Mouse (Mus musculus) testis, adult 2 months (tissue): Measurements from ENCODE around the gene Cbwd1. TPM values are rescaled to one million over a fixed set of nuclear protein-coding genes. Genes with fewer than 3 reads are reported as not detected.
A peak's percentile ranks its signal among the peaks of the same experiment; 100 is the strongest.

Experiments
- H3K27ac ChIP-seq: fragments of 200-500 bp; 2 replicates; pipeline ENCODE4 v1.5.1; 2012; ENCODE audit warnings: low read depth, low read length; ENCODE audit not compliant: control insufficient read depth, insufficient read depth
- H3K27me3 ChIP-seq: fragments of 200-500 bp; 2 replicates; pipeline ENCODE4 v1.6.1; 2012; ENCODE audit warnings: mild to moderate bottlenecking, low read length, moderate library complexity; ENCODE audit not compliant: control insufficient read depth, insufficient read depth
- H3K36me3 ChIP-seq: fragments of 200-500 bp; 2 replicates; pipeline ENCODE4 v1.6.1; 2012; ENCODE audit warnings: mild to moderate bottlenecking, low read length; ENCODE audit not compliant: control insufficient read depth, insufficient read depth
- H3K4me1 ChIP-seq: fragments of 200-500 bp; 2 replicates; pipeline ENCODE4 v1.6.1; 2012; ENCODE audit warnings: low read length; ENCODE audit not compliant: control insufficient read depth, insufficient read depth
- H3K4me3 ChIP-seq: fragments of 200-500 bp; 2 replicates; pipeline ENCODE4 v1.5.1; 2012; ENCODE audit warnings: low read depth, mild to moderate bottlenecking, low read length, moderate library complexity, mixed read lengths; ENCODE audit not compliant: control insufficient read depth
- CTCF ChIP-seq: fragments of 200-500 bp; IDR thresholded peaks from 2 replicates; pipeline ENCODE4 v1.5.1; 2012; ENCODE audit warnings: low read depth, mild to moderate bottlenecking, inconsistent platforms, low read length, moderate library complexity; ENCODE audit not compliant: control insufficient read depth, insufficient read depth, insufficient replicate concordance
- POLR2A ChIP-seq: fragments of 200-500 bp; IDR thresholded peaks from 2 replicates; pipeline ENCODE4 v1.6.1; 2012; ENCODE audit warnings: low read depth, mild to moderate bottlenecking, inconsistent platforms, low read length, moderate library complexity; ENCODE audit not compliant: control insufficient read depth
- polyA plus RNA-seq: library from polyadenylated mRNA; depleted of rRNA; stranded (reverse); fragments of >200 nt; gene quantifications from 2 replicates; pipeline ENCODE4 v1.2.3, GENCODE M21; 2012

Gene Cbwd1
- polyA plus RNA-seq, 1 experiment, result 10.8 TPM

GRCm38 (mm10) chr19:24987355-24987754 lies 25.9 kb upstream of the Cbwd1 start:
- Histone ChIP-seq H3K27me3 (no peaks in the 10 kb centered on the region), H3K4me3 (no peak overlapping the region), H3K4me1 (no peaks in the 10 kb centered on the region), H3K27ac (no peak overlapping the region), H3K36me3 (no peaks in the 10 kb centered on the region)
- TF ChIP-seq POLR2A (no peak), CTCF (no peak)

- TF ChIP-seq POLR2A (no peak), CTCF (no peak)
Observed at GRCm38 (mm10) chr19:24985045-24985444, 23.6 kb upstream of the Cbwd1 start.

GRCm38 (mm10) chr19:24983857-24984498 lies 22.6 kb upstream of the Cbwd1 start:
- Histone ChIP-seq H3K27me3 (no peaks in the 10 kb centered on the region), H3K4me3 (no peak overlapping the region), H3K27ac (no peak overlapping the region), H3K36me3 (no peaks in the 10 kb centered on the region), H3K4me1 (peaks cover 3% of the 10 kb centered on the region; the same call in 1 of the 2 replicates)
- TF ChIP-seq CTCF (no peak), POLR2A (no peak)

More at GRCm38 (mm10) chr19:24985045-24985444, 23.6 kb upstream of the Cbwd1 start:
- peaks cover 3% of the 10 kb centered on the region; the same call in 1 of the 2 replicates for H3K4me1 ChIP-seq
- no peak overlapping the region for H3K27ac ChIP-seq
- no peaks in the 10 kb centered on the region for H3K27me3 ChIP-seq
- no peak overlapping the region for H3K4me3 ChIP-seq
- H3K36me3 ChIP-seq, result no peaks in the 10 kb centered on the region

- Histone ChIP-seq H3K4me3 (no peak overlapping the region), H3K27me3 (no peaks in the 10 kb centered on the region), H3K27ac (no peak overlapping the region), H3K36me3 (no peaks in the 10 kb centered on the region), H3K4me1 (peaks cover 3% of the 10 kb centered on the region; the same call in 1 of the 2 replicates)
- TF ChIP-seq POLR2A, result no peak
- TF ChIP-seq CTCF, result no peak
Observed at GRCm38 (mm10) chr19:24983050-24983449, 21.6 kb upstream of the Cbwd1 start.

- no peak for TF ChIP-seq POLR2A
- TF ChIP-seq CTCF, result no peak
- Histone ChIP-seq H3K4me3 (no peak overlapping the region), H3K36me3 (no peaks in the 10 kb centered on the region), H3K27ac (no peak overlapping the region), H3K27me3 (no peaks in the 10 kb centered on the region), H3K4me1 (peaks cover 3% of the 10 kb centered on the region; the same call in 1 of the 2 replicates)
Observed at GRCm38 (mm10) chr19:24981294-24981693, 19.9 kb upstream of the Cbwd1 start.

GRCm38 (mm10) chr19:24978852-24979842 lies 17.7 kb upstream of the Cbwd1 start:
- Histone ChIP-seq H3K27me3 (no peaks in the 10 kb centered on the region), H3K4me1 (peaks cover 3% of the 10 kb centered on the region; the same call in 1 of the 2 replicates), H3K27ac (no peak overlapping the region), H3K4me3 (no peak overlapping the region), H3K36me3 (no peaks in the 10 kb centered on the region)
- TF ChIP-seq POLR2A, result no peak
- no peak for TF ChIP-seq CTCF

GRCm38 (mm10) chr19:24977991-24978390 lies 16.6 kb upstream of the Cbwd1 start:
- 0 out of 2 replicates have a peak overlapping the region, but pooled peaks have one; percentile 36 for H3K27ac ChIP-seq
- peaks cover 3% of the 10 kb centered on the region; the same call in 1 of the 2 replicates for H3K4me1 ChIP-seq
- TF ChIP-seq POLR2A, result no peak
- TF ChIP-seq CTCF, result no peak
- H3K27me3 ChIP-seq, result no peaks in the 10 kb centered on the region
- H3K4me3 ChIP-seq, result no peak overlapping the region
- no peaks in the 10 kb centered on the region for H3K36me3 ChIP-seq
